Mouse (Mus musculus) hindbrain, embryonic 14.5 days (tissue): ENCODE data around the gene Gpr88. TPM values are rescaled to one million over a fixed set of nuclear protein-coding genes. Genes with fewer than 3 reads are reported as not detected.

Experiments used
- polyA plus RNA-seq: library from polyadenylated mRNA; unstranded; fragments of >200 nt; fragmentation: Nextera tagmentation; extraction: Ambion mirVana; gene quantifications from 2 replicates; pipeline ENCODE4 v1.2.1, GENCODE M21; 2014

Gene Gpr88
- polyA plus RNA-seq, 1 experiment from 2014 or later: 6.8 TPM

Other genes starting within 250 kb of the Gpr88 start
- 19.5 and 22.5 TPM in 2 replicates for gene Slc30a7, start 246.1 kb downstream of the Gpr88 start, polyA plus RNA-seq
- 43.7 and 48.0 TPM in 2 replicates for gene Extl2, start 246.0 kb downstream of the Gpr88 start, polyA plus RNA-seq
- gene Vcam1, start 123.8 kb downstream of the Gpr88 start, polyA plus RNA-seq: 36.9 and 41.5 TPM in 2 replicates
- 4.1 TPM in 2 replicates for gene Cdc14a, start 170.5 kb upstream of the Gpr88 start, polyA plus RNA-seq